ENCODE assay signal across 12 mouse cellular contexts in genomic region chr3:31015682-31016443, GRCm38 (mm10). TPM values are rescaled to one million over a fixed set of nuclear protein-coding genes. Genes with fewer than 3 reads are reported as not detected.
DNase-seq lines count a peak whose midpoint lies in the region; ATAC-seq and TF ChIP-seq lines count a peak whose summit lies in the region.
"Had no signal": no experiment of that assay in that cellular context is flagged by ENCODE, and none has a peak within 500 bp of the region (broad histone marks: within the 10 kb centered on the region; RNA-seq: fewer than 3 reads in every experiment).

No protein-coding gene starts in this region.

- no peaks in the 10 kb centered on the region for H3K9me3 ChIP-seq in hindbrain, postnatal 0 days (ENCODE audit: low read length)
- H3K9me3 ChIP-seq in hindbrain, embryonic 14.5 days (ENCODE audit: control insufficient read depth, low read length), result no peaks in the 10 kb centered on the region
- H3K9me3 ChIP-seq in ES-E14 (ENCODE audit: control insufficient read depth, insufficient read depth, low read depth, low read length), result no peaks in the 10 kb centered on the region
- no peaks in the 10 kb centered on the region for H3K9me3 ChIP-seq in intestine, postnatal 0 days (ENCODE audit: control insufficient read depth)
- H3K9me3 ChIP-seq in liver, embryonic 11.5 days (ENCODE audit: control insufficient read depth, low read length), result no peaks in the 10 kb centered on the region

- peak; percentile 58 for ATAC-seq in cerebellum, adult (ENCODE audit: insufficient number of reproducible peaks, low FRiP score, low TSS enrichment)
- 0 out of 2 replicates have a peak, but pooled peaks have one; percentile 41 for ATAC-seq in hindbrain, postnatal 0 days
- no peak for ATAC-seq in hindbrain, embryonic 14.5 days (ENCODE audit: low FRiP score)
- ATAC-seq in intestine, postnatal 0 days, result no peak
- no peak for ATAC-seq in liver, embryonic 11.5 days (replicated peaks; ENCODE audit: low FRiP score)
- ATAC-seq: inflammation-experienced regulatory T-cells, adult 6 months had no signal

- no peak overlapping the region for H3K4me3 ChIP-seq in hindbrain, postnatal 0 days (ENCODE audit: low read length)
- no peak overlapping the region for H3K4me3 ChIP-seq in hindbrain, embryonic 14.5 days (replicated peaks; ENCODE audit: low read length)
- peak overlapping the region; percentile 48 to 61 for H3K4me3 ChIP-seq in ES-E14 (ENCODE audit: insufficient read depth in 1 of 2, low read depth in 1 of 2, low read length in 2 of 2, poor library complexity in 1 of 2, severe bottlenecking in 1 of 2)
- no peak overlapping the region for H3K4me3 ChIP-seq in intestine, postnatal 0 days (ENCODE audit: low read depth, low read length)
- no peak overlapping the region for H3K4me3 ChIP-seq in liver, embryonic 11.5 days (ENCODE audit: low read depth, low read length)

- no peak overlapping the region for H3K9ac ChIP-seq in hindbrain, postnatal 0 days (replicated peaks; ENCODE audit: low read length)
- H3K9ac ChIP-seq in hindbrain, embryonic 14.5 days, result no peak overlapping the region
- H3K9ac ChIP-seq in ES-E14 (ENCODE audit: insufficient read depth, low read depth, low read length, poor library complexity, severe bottlenecking), result peak overlapping the region; percentile 81
- no peak overlapping the region for H3K9ac ChIP-seq in intestine, postnatal 0 days (ENCODE audit: low read depth, low read length)
- H3K9ac ChIP-seq in liver, embryonic 11.5 days (ENCODE audit: low read depth, low read length), result no peak overlapping the region

- WGBS in hindbrain, postnatal 0 days, result 65% methylated on average over 10 of the region's 10 CpGs
- WGBS in hindbrain, embryonic 14.5 days, result 80% methylated on average over 10 of the region's 10 CpGs
- 68% methylated on average over 10 of the region's 10 CpGs for WGBS in intestine, postnatal 0 days
- 76% methylated on average over 10 of the region's 10 CpGs for WGBS in liver, embryonic 11.5 days

- no peak for TF ChIP-seq CTCF in hindbrain, postnatal 0 days (IDR thresholded peaks at IDR 0.05; ENCODE audit: low read depth)
- peak; percentile 44 for TF ChIP-seq CTCF in intestine, postnatal 0 days (IDR thresholded peaks at IDR 0.05; ENCODE audit: low read depth)

- no peak overlapping the region for H3K27ac ChIP-seq in hindbrain, postnatal 0 days
- H3K27ac ChIP-seq in hindbrain, embryonic 14.5 days, result no peak overlapping the region
- peak overlapping the region; percentile 94 for H3K27ac ChIP-seq in ES-E14 (ENCODE audit: insufficient read depth, low read depth, low read length, poor library complexity, severe bottlenecking)
- H3K27ac ChIP-seq in intestine, postnatal 0 days (ENCODE audit: low read depth, low read length), result peak overlapping the region; percentile 37; the same call in 1 of the 2 replicates
- H3K27ac ChIP-seq in liver, embryonic 11.5 days (ENCODE audit: low read depth, low read length), result no peak overlapping the region

- H3K27me3 ChIP-seq in hindbrain, postnatal 0 days (ENCODE audit: insufficient read depth, low read length), result no peaks in the 10 kb centered on the region
- H3K27me3 ChIP-seq in hindbrain, embryonic 14.5 days (ENCODE audit: control insufficient read depth, insufficient read depth, low read length), result no peaks in the 10 kb centered on the region
- H3K27me3 ChIP-seq in intestine, postnatal 0 days (replicated peaks; ENCODE audit: control insufficient read depth, insufficient read depth, low read length), result no peaks in the 10 kb centered on the region
- H3K27me3 ChIP-seq in liver, embryonic 11.5 days (replicated peaks; ENCODE audit: control insufficient read depth, insufficient read depth, low read length), result no peaks in the 10 kb centered on the region

- no peak overlapping the region for H3K4me2 ChIP-seq in hindbrain, postnatal 0 days (ENCODE audit: low read depth, low read length)
- H3K4me2 ChIP-seq in hindbrain, embryonic 14.5 days (replicated peaks), result no peak overlapping the region
- H3K4me2 ChIP-seq in intestine, postnatal 0 days (replicated peaks; ENCODE audit: low read depth), result 0 out of 2 replicates have a peak overlapping the region, but pooled peaks have one; percentile 1
- H3K4me2 ChIP-seq in liver, embryonic 11.5 days, result no peak overlapping the region

- DNase-seq in cerebellum, postnatal 4 days (ENCODE audit: low spot score in 2 of 2), result no peak
- DNase-seq in hindbrain, postnatal 0 days (ENCODE audit: low spot score), result peak; percentile 3
- no peak for DNase-seq in hindbrain, embryonic 14.5 days (ENCODE audit: low spot score)
- DNase-seq in ES-E14 (ENCODE audit: low read depth, low spot score), result no peak
- DNase-seq in adrenal gland, adult 2 months, result no peak
- DNase-seq in liver, embryonic 11.5 days (ENCODE audit: low spot score), result no peak
- DNase-seq: cerebellum, adult 9-11 months; gastrocnemius, postnatal 14 days; lung, postnatal 36 days had no signal

- H3K4me1 ChIP-seq in hindbrain, postnatal 0 days (ENCODE audit: insufficient read depth, low read length), result no peaks in the 10 kb centered on the region; the same call in 1 of the 2 replicates
- 0 out of 2 replicates have a peak, but pooled peaks cover 4% of the 10 kb centered on the region for H3K4me1 ChIP-seq in hindbrain, embryonic 14.5 days (replicated peaks; ENCODE audit: control insufficient read depth, insufficient read depth, low read length)
- H3K4me1 ChIP-seq in ES-E14 (ENCODE audit: control insufficient read depth in 2 of 2, insufficient read depth in 2 of 2, low read length in 2 of 2, poor library complexity in 1 of 2), result peaks cover 9 to 25% of the 10 kb centered on the region in 2 experiments
- peaks cover 11% of the 10 kb centered on the region; the same call in 1 of the 2 replicates for H3K4me1 ChIP-seq in intestine, postnatal 0 days (replicated peaks; ENCODE audit: control insufficient read depth, insufficient read depth, low read length)
- H3K4me1 ChIP-seq in liver, embryonic 11.5 days (replicated peaks; ENCODE audit: control insufficient read depth, insufficient read depth, low read length), result 0 out of 2 replicates have a peak, but pooled peaks cover 4% of the 10 kb centered on the region

- H3K36me3 ChIP-seq in hindbrain, postnatal 0 days (ENCODE audit: insufficient read depth, low read length), result no peaks in the 10 kb centered on the region
- no peaks in the 10 kb centered on the region; the same call in 1 of the 2 replicates for H3K36me3 ChIP-seq in hindbrain, embryonic 14.5 days (replicated peaks; ENCODE audit: control insufficient read depth, insufficient read depth)
- H3K36me3 ChIP-seq in ES-E14 (ENCODE audit: control insufficient read depth, insufficient read depth, low read length, poor library complexity, severe bottlenecking), result peaks cover 5% of the 10 kb centered on the region; the same call in 1 of the 2 replicates
- no peaks in the 10 kb centered on the region for H3K36me3 ChIP-seq in intestine, postnatal 0 days (ENCODE audit: control insufficient read depth, insufficient read depth)
- no peaks in the 10 kb centered on the region for H3K36me3 ChIP-seq in liver, embryonic 11.5 days (ENCODE audit: control insufficient read depth, insufficient read depth, low read length)

- in situ Hi-C loops in ES-E14 (cut with MboI; ENCODE audit: low sequenced_read_pairs in 2 of 2, unreplicated experiment in 2 of 2), result no loop called here

TF ChIP-seq in ES-E14, 5 proteins besides CTCF, POLR2A, EP300 and RAD21:
- no peak for TF ChIP-seq MAFK (IDR thresholded peaks at IDR 0.05; ENCODE audit: insufficient read depth, low read depth, low read length)
- no peak for TF ChIP-seq HCFC1 (IDR thresholded peaks at IDR 0.05; ENCODE audit: borderline replicate concordance, insufficient read depth, low read length)
- no peak for TF ChIP-seq ZC3H11A (IDR thresholded peaks at IDR 0.05; ENCODE audit: borderline replicate concordance, low read depth, low read length)
- no peak for TF ChIP-seq ZNF384 (IDR thresholded peaks at IDR 0.05; ENCODE audit: low read depth, low read length)
- TF ChIP-seq CHD2 (IDR thresholded peaks at IDR 0.05; ENCODE audit: low read depth, low read length), result no peak

RNA-seq across cellular contexts. Expression of gene Prkci, which starts 20.3 kb away (rescaled TPM):
- 35.0 and 45.2 TPM in 2 replicates for total RNA-seq in hindbrain, postnatal 0 days (2014; rRNA removed)
- polyA plus RNA-seq in hindbrain, postnatal 0 days (2015; fragmentation: Nextera tagmentation; extraction: Ambion mirVana), result 20.5 and 20.8 TPM in 2 replicates
- polyA plus RNA-seq in hindbrain, embryonic 14.5 days (2014; fragmentation: Nextera tagmentation; extraction: Ambion mirVana), result 34.6 and 39.8 TPM in 2 replicates
- total RNA-seq in ES-E14 (2012; rRNA removed), result 95.2 and 107 TPM in 2 replicates
- 14.0 and 14.5 TPM in 2 replicates for polyA plus RNA-seq in intestine, postnatal 0 days (2015; fragmentation: Nextera tagmentation; extraction: Ambion mirVana)
- 10 to 100 TPM; 47.5 to 47.8 TPM for total RNA-seq in adrenal gland, adult 2 months (2021)
- 8.4 and 8.5 TPM in 2 replicates for polyA plus RNA-seq in adrenal gland, adult 2 months (2012; rRNA removed)
- polyA plus RNA-seq in liver, embryonic 11.5 days (2014; fragmentation: Nextera tagmentation; extraction: Ambion mirVana), result 20.2 and 21.3 TPM in 2 replicates

RNA-seq across cellular contexts. Expression of gene Phc3, which starts 46.6 kb away (rescaled TPM):
- 25.8 and 27.4 TPM in 2 replicates for total RNA-seq in hindbrain, postnatal 0 days (2014; rRNA removed)
- polyA plus RNA-seq in hindbrain, postnatal 0 days (2015; fragmentation: Nextera tagmentation; extraction: Ambion mirVana), result 6.4 and 7.4 TPM in 2 replicates
- 9.2 and 9.9 TPM in 2 replicates for polyA plus RNA-seq in hindbrain, embryonic 14.5 days (2014; fragmentation: Nextera tagmentation; extraction: Ambion mirVana)
- 7.1 and 7.9 TPM in 2 replicates for total RNA-seq in ES-E14 (2012; rRNA removed)
- polyA plus RNA-seq in intestine, postnatal 0 days (2015; fragmentation: Nextera tagmentation; extraction: Ambion mirVana), result 3.5 and 3.8 TPM in 2 replicates
- total RNA-seq in adrenal gland, adult 2 months (2021), result 10 to 100 TPM; 26.8 to 41.5 TPM
- 24.8 and 32.1 TPM in 2 replicates for polyA plus RNA-seq in adrenal gland, adult 2 months (2012; rRNA removed)
- polyA plus RNA-seq in liver, embryonic 11.5 days (2014; fragmentation: Nextera tagmentation; extraction: Ambion mirVana), result 4.3 and 5.6 TPM in 2 replicates

Comparison
In these comparisons a context has a peak if more than half of its experiments do, and no peak if none do; other contexts are left out.
1. ATAC-seq: peak in cerebellum, adult (single experiment) and hindbrain, postnatal 0 days (single experiment); none in hindbrain, embryonic 14.5 days (single experiment), intestine, postnatal 0 days (single experiment) and liver, embryonic 11.5 days (single experiment).
2. H3K27ac ChIP-seq: peak in ES-E14 (single experiment) and intestine, postnatal 0 days (single experiment); none in hindbrain, postnatal 0 days (single experiment), hindbrain, embryonic 14.5 days (single experiment) and liver, embryonic 11.5 days (single experiment).
3. H3K4me3 ChIP-seq: peak in ES-E14 (2 of 2); none in hindbrain, postnatal 0 days (single experiment), hindbrain, embryonic 14.5 days (single experiment), intestine, postnatal 0 days (single experiment) and liver, embryonic 11.5 days (single experiment).